17 mouse cellular contexts compared by ENCODE assay signal in the genomic region with DNA sequence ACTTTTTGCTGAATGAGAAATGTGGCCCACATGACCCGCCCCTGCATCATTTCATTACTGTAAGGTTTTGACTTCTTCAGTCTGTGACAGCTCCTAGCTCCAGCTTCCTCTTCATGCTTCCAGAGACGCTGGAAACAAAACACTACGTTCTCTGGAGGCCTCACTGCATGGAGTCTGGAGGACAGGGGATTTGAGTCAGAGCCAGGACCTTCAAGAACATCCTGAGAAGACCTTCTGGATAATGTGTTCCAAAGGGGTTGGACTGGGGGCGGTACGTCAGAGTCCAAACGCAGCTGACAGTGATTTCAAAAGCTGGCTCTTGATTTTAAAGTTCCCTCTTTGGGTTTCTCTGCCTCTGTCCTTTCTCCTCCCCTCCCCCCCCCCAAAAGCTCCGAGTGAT.
DNase-seq lines count a peak whose midpoint lies in the region; ATAC-seq and TF ChIP-seq lines count a peak whose summit lies in the region.
"Had no signal": no experiment of that assay in that cellular context is flagged by ENCODE, and none has a peak within 500 bp of the region (broad histone marks: within the 10 kb centered on the region; RNA-seq: fewer than 3 reads in every experiment).

No protein-coding gene starts in this region.

- WGBS in heart, adult 2 months: 50% methylated on average over 7 of the region's 7 CpGs
- 63% methylated on average over 7 of the region's 7 CpGs for WGBS in heart, embryonic 12.5 days
- 41% methylated on average over 7 of the region's 7 CpGs for WGBS in stomach, embryonic 16.5 days
- WGBS in stomach, postnatal 0 days: 46% methylated on average over 7 of the region's 7 CpGs
- 61% methylated on average over 7 of the region's 7 CpGs for WGBS in heart, postnatal 0 days

- TF ChIP-seq EP300 in heart, adult 2 months (IDR thresholded peaks at IDR 0.05; ENCODE audit: insufficient read depth, low read depth, low read length): no peak
- TF ChIP-seq EP300 in stomach, postnatal 0 days (optimal IDR thresholded peaks at IDR 0.05): no peak
- no peak for TF ChIP-seq EP300 in heart, postnatal 0 days (IDR thresholded peaks at IDR 0.05; ENCODE audit: low read depth)

- H3K27ac ChIP-seq in heart, adult 2 months: no peak overlapping the region
- no peak overlapping the region for H3K27ac ChIP-seq in heart, embryonic 12.5 days (ENCODE audit: poor library complexity, severe bottlenecking)
- H3K27ac ChIP-seq in stomach, embryonic 16.5 days (ENCODE audit: low read length): 0 out of 2 replicates have a peak overlapping the region, but pooled peaks have one; percentile 0
- no peak overlapping the region for H3K27ac ChIP-seq in stomach, postnatal 0 days (replicated peaks)
- H3K27ac ChIP-seq in heart, postnatal 0 days (ENCODE audit: low read depth): no peak overlapping the region
- H3K27ac ChIP-seq: forebrain, embryonic 13.5 days; limb, embryonic 12.5 days; liver, embryonic 14.5 days; midbrain, embryonic 10.5 days had no signal

- no peaks in the 10 kb centered on the region for H3K27me3 ChIP-seq in heart, adult 2 months (ENCODE audit: control insufficient read depth, insufficient read depth, low read length)
- no peaks in the 10 kb centered on the region for H3K27me3 ChIP-seq in heart, embryonic 12.5 days (replicated peaks)
- H3K27me3 ChIP-seq in stomach, embryonic 16.5 days (ENCODE audit: control insufficient read depth, insufficient read depth, low read length): no peaks in the 10 kb centered on the region
- no peaks in the 10 kb centered on the region for H3K27me3 ChIP-seq in stomach, postnatal 0 days (ENCODE audit: control insufficient read depth, insufficient read depth, low read length)
- H3K27me3 ChIP-seq in heart, postnatal 0 days (ENCODE audit: control insufficient read depth, insufficient read depth, low read length): no peaks in the 10 kb centered on the region
- H3K27me3 ChIP-seq: forebrain, embryonic 13.5 days; limb, embryonic 12.5 days had no signal

- no peak for TF ChIP-seq CTCF in heart, adult 2 months (IDR thresholded peaks at IDR 0.05)
- no peak for TF ChIP-seq CTCF in stomach, postnatal 0 days (IDR thresholded peaks at IDR 0.05; ENCODE audit: low read depth)
- TF ChIP-seq CTCF in heart, postnatal 0 days (IDR thresholded peaks at IDR 0.05; ENCODE audit: low read depth): no peak

- no peak for ATAC-seq in heart, embryonic 12.5 days (ENCODE audit: insufficient number of reproducible peaks, low FRiP score)
- no peak for ATAC-seq in stomach, embryonic 16.5 days (ENCODE audit: insufficient read depth, low FRiP score)
- ATAC-seq in stomach, postnatal 0 days (ENCODE audit: low FRiP score, low TSS enrichment): no peak
- no peak for ATAC-seq in heart, postnatal 0 days (ENCODE audit: insufficient read depth, low read depth)
- ATAC-seq: forebrain, embryonic 13.5 days had no signal

- H3K36me3 ChIP-seq in heart, adult 2 months (ENCODE audit: control insufficient read depth, insufficient read depth, low read length): no peaks in the 10 kb centered on the region
- no peaks in the 10 kb centered on the region for H3K36me3 ChIP-seq in heart, embryonic 12.5 days
- H3K36me3 ChIP-seq in stomach, embryonic 16.5 days (ENCODE audit: control insufficient read depth, insufficient read depth, low read length): no peaks in the 10 kb centered on the region
- no peaks in the 10 kb centered on the region for H3K36me3 ChIP-seq in stomach, postnatal 0 days (ENCODE audit: control insufficient read depth, insufficient read depth, low read length)
- no peaks in the 10 kb centered on the region for H3K36me3 ChIP-seq in heart, postnatal 0 days (replicated peaks; ENCODE audit: control insufficient read depth, insufficient read depth, low read length)
- H3K36me3 ChIP-seq: limb, embryonic 12.5 days; midbrain, embryonic 10.5 days had no signal

- no peaks in the 10 kb centered on the region for H3K79me2 ChIP-seq in heart, adult 2 months (replicated peaks; ENCODE audit: control insufficient read depth, insufficient read depth, low read length)

- H3K9ac ChIP-seq in heart, adult 2 months (ENCODE audit: low read depth, low read length): no peak overlapping the region
- no peak overlapping the region for H3K9ac ChIP-seq in heart, embryonic 12.5 days
- H3K9ac ChIP-seq in stomach, embryonic 16.5 days (ENCODE audit: low read length): no peak overlapping the region
- no peak overlapping the region for H3K9ac ChIP-seq in stomach, postnatal 0 days (ENCODE audit: low read length)
- no peak overlapping the region for H3K9ac ChIP-seq in heart, postnatal 0 days (replicated peaks; ENCODE audit: low read depth, low read length)
- H3K9ac ChIP-seq: forebrain, embryonic 13.5 days; limb, embryonic 12.5 days; liver, embryonic 14.5 days had no signal

- no peak for TF ChIP-seq POLR2A in heart, adult 2 months (IDR thresholded peaks at IDR 0.05; ENCODE audit: insufficient read depth, low read depth, low read length)

- H3K9me3 ChIP-seq in heart, embryonic 12.5 days (replicated peaks): no peaks in the 10 kb centered on the region
- no peaks in the 10 kb centered on the region for H3K9me3 ChIP-seq in stomach, embryonic 16.5 days (replicated peaks; ENCODE audit: control insufficient read depth, low read length)
- H3K9me3 ChIP-seq in stomach, postnatal 0 days (ENCODE audit: control insufficient read depth, low read length): no peaks in the 10 kb centered on the region
- H3K9me3 ChIP-seq in heart, postnatal 0 days (replicated peaks; ENCODE audit: control insufficient read depth, low read length): no peaks in the 10 kb centered on the region
- H3K9me3 ChIP-seq: forebrain, embryonic 13.5 days; limb, embryonic 12.5 days; midbrain, embryonic 10.5 days had no signal

- H3K4me1 ChIP-seq in heart, adult 2 months (ENCODE audit: control insufficient read depth, insufficient read depth, low read length): no peaks in the 10 kb centered on the region
- no peaks in the 10 kb centered on the region for H3K4me1 ChIP-seq in heart, embryonic 12.5 days (replicated peaks)
- H3K4me1 ChIP-seq in stomach, embryonic 16.5 days (ENCODE audit: control insufficient read depth, insufficient read depth, low read length): no peaks in the 10 kb centered on the region
- H3K4me1 ChIP-seq in stomach, postnatal 0 days (replicated peaks; ENCODE audit: control insufficient read depth, insufficient read depth): no peaks in the 10 kb centered on the region
- no peaks in the 10 kb centered on the region for H3K4me1 ChIP-seq in heart, postnatal 0 days (ENCODE audit: control insufficient read depth, insufficient read depth)
- H3K4me1 ChIP-seq: forebrain, embryonic 13.5 days had no signal

- no peak overlapping the region for H3K4me2 ChIP-seq in heart, embryonic 12.5 days
- no peak overlapping the region for H3K4me2 ChIP-seq in stomach, embryonic 16.5 days (ENCODE audit: low read depth, low read length)
- H3K4me2 ChIP-seq in stomach, postnatal 0 days (replicated peaks; ENCODE audit: low read depth): no peak overlapping the region
- H3K4me2 ChIP-seq in heart, postnatal 0 days (ENCODE audit: low read depth, low read length): no peak overlapping the region
- H3K4me2 ChIP-seq: forebrain, embryonic 13.5 days; limb, embryonic 12.5 days had no signal

- no peak overlapping the region for H3K4me3 ChIP-seq in heart, adult 2 months
- H3K4me3 ChIP-seq in heart, embryonic 12.5 days: no peak overlapping the region
- H3K4me3 ChIP-seq in stomach, embryonic 16.5 days (replicated peaks; ENCODE audit: low read length): no peak overlapping the region
- no peak overlapping the region for H3K4me3 ChIP-seq in stomach, postnatal 0 days (ENCODE audit: low read depth, low read length)
- H3K4me3 ChIP-seq in heart, postnatal 0 days (ENCODE audit: low read depth, low read length): no peak overlapping the region
- H3K4me3 ChIP-seq: forebrain, embryonic 13.5 days; limb, embryonic 12.5 days; midbrain, embryonic 10.5 days; myocyte had no signal

- intact Hi-C loops in heart, adult 2 months (cut with DNase I): no loop called here

- DNase-seq in heart, adult 2 months: peak; percentile 47 to 56
- DNase-seq in stomach, postnatal 0 days (ENCODE audit: low spot score): no peak
- peak; percentile 16 for DNase-seq in heart, postnatal 0 days (ENCODE audit: low spot score)
- peak; percentile 61 for DNase-seq in testis, postnatal 14 days (ENCODE audit: low spot score)
- no peak for DNase-seq in cerebellum, postnatal 25 days
- DNase-seq in layer of hippocampus, postnatal 25 days (ENCODE audit: extremely low spot score in 1 of 2, low spot score in 1 of 2): no peak
- DNase-seq: cerebellum, adult 9-11 months; embryo, embryonic 11 days; lung, postnatal 14 days; thymus, adult 18-20 months had no signal

Comparison
In these comparisons a context has a peak if more than half of its experiments do, and no peak if none do; other contexts are left out.
1. DNase-seq: peak in heart, adult 2 months (2 of 2), heart, postnatal 0 days (single experiment) and testis, postnatal 14 days (single experiment); none in stomach, postnatal 0 days (single experiment), cerebellum, postnatal 25 days (0 of 2) and layer of hippocampus, postnatal 25 days (0 of 2).